Mouse (Mus musculus): ENCODE measurements around the gene Slc25a39.

The Slc25a39 gene

DNA sequence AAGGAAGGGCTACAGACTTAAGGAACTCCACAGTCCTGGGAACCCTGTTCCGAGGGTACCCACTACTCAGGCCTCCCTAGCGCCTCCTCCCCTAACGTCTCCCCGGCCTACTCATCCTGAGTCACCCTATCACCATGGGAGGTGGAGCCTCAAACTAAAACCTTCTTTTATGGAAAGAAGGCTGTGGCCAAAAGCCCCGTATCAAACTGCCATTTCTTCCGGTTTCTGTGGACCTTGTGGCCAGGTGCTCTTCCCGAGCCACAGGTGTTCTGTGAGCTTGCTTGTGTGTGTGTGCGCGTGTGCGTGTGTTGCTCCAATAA lies 28.7 kb upstream of the Slc25a39 start:
- in situ Hi-C loops (cut with MboI, MseI): no loop called here

DNA sequence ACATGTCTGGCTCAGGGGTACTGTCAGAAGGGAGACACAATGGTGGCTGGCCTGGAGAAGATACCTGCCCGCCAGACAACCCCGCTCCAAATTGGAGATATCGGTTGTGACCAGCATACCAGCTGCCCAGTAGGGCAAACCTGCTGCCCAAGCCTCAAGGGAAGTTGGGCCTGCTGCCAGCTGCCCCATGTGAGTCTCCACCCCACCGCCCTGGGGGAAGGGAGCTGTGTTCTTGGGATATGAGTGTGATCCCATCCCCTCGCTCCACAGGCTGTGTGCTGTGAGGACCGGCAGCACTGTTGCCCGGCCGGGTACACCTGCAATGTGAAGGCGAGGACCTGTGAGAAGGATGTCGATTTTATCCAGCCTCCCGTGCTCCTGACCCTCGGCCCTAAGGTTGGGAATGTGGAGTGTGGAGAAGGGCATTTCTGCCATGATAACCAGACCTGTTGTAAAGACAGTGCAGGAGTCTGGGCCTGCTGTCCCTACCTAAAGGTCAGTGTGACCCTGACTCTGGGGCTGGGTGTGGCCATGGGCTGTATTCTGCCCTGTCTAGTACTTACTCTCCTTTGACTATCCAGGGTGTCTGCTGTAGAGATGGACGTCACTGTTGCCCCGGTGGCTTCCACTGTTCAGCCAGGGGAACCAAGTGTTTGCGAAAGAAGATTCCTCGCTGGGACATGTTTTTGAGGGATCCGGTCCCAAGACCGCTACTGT lies 28.2 kb upstream of the Slc25a39 start:
- in situ Hi-C loops (cut with MboI, MseI): no loop called here

DNA sequence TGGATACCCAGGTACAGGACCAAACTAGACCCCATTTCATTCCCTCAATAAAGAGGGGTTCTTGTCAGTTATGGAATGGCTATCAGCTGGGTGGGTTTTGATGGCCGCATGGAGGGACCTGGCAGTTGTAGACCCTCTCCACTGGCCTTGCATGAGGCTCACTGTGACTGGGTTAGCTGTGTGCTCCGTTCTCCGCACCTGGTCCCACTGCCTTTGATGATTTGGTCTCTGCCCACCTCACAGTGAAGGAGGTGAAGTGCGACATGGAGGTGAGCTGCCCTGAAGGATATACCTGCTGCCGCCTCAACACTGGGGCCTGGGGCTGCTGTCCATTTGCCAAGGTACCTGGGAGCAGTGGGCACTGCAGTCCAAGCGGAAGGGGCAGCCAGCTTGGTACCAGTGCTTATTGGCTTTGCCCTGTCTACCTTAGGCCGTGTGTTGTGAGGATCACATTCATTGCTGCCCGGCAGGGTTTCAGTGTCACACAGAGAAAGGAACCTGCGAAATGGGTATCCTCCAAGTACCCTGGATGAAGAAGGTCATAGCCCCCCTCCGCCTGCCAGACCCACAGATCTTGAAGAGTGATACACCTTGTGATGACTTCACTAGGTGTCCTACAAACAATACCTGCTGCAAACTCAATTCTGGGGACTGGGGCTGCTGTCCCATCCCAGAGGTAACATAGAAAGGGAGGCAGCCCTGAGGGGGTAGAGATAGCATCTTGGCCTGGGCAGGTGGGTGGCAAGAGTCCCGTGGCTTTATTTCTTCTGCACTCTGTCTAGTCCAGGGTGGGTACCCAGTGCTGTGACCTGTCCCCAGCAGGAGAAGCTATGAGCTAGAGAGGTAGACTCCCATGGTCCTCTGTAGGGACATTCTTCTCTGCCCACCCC lies 27.3 kb upstream of the Slc25a39 start:
- in situ Hi-C loops (cut with MboI, MseI): loop anchor here (5.0 kb wide), 1 partner anchor 123 kb away; no protein-coding TSS in a partner anchor

DNA sequence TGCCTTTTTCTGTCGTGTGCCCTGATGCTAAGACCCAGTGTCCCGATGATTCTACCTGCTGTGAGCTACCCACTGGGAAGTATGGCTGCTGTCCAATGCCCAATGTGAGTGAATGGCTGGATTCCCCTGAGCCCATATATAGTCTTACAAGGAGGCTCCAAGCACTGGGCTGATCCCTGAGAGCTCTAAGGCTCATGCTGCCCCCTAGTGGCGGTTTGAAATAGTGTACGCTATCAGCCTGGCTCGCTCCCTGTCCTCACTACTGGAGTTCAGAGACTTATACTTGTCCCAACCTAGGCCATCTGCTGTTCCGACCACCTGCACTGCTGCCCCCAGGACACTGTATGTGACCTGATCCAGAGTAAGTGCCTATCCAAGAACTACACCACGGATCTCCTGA lies 26.7 kb upstream of the Slc25a39 start:
- in situ Hi-C loops (cut with MboI, MseI): loop anchor here (5.0 kb wide), 1 partner anchor 122 kb away; no protein-coding TSS in a partner anchor

DNA sequence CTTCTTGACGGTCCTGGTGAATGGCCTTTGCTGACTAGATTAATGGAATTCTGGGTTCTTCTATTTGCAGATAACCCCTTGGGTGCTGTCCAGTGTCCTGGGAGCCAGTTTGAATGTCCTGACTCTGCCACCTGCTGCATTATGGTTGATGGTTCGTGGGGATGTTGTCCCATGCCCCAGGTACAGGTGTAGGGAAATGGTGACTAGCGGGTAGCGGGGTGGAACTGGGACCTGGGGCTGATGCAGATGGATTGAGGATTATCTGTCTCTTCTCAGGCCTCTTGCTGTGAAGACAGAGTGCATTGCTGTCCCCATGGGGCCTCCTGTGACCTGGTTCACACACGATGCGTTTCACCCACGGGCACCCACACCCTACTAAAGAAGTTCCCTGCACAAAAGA lies 26.1 kb upstream of the Slc25a39 start:
- in situ Hi-C loops (cut with MboI, MseI): loop anchor here (5.0 kb wide), 1 partner anchor 122 kb away; no protein-coding TSS in a partner anchor

DNA sequence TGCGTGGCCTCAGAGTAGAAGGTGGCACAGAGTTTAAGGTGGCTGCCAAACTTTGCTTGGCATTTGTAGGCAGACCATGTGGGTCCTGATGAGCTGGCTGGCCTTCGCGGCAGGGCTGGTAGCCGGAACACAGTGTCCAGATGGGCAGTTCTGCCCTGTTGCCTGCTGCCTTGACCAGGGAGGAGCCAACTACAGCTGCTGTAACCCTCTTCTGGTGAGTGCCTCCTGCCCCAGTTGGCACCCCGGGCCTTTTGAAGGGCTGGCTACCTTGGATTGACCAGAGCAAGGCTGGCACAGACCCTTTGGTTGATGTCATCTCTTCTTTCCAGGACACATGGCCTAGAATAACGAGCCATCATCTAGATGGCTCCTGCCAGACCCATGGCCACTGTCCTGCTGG lies 25.1 kb upstream of the Slc25a39 start:
- in situ Hi-C loops (cut with MboI, MseI): loop anchor here (5.0 kb wide), 1 partner anchor 121 kb away; no protein-coding TSS in a partner anchor

DNA sequence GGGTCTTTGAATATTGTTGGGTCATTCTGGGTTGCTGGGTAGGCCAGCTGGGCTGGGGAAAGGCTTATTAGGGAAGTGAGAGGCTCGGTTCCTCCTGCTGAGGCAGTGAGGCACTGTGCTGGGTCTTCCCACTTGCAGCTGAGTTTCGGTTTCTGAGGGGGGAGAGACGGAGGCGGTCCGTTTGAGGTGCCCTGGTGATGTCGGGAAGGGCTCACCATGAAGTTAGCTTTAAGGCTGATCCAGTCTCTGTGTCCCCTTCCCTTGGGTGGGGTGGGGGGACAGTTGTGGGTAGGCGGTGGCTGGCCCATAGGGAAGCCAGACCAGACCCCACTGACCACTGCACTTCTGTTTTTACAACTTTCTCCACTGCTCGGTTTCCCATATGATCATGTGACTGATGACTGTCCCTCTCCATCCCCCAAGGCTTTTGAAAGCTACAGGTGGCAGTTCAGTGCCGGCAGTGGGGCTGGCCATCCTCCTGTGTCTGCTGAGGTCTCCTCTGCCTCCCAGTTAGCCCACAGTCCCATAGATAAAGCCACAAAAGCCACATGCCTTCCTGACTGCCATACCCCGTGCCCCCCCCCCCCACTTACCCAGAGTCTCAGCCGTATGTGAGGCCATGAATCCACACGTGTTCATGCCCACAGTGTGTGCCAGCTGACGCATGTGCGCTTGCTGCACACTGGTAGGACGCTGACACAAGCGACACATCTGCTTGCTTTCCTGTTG lies 24.5 kb upstream of the Slc25a39 start:
- in situ Hi-C loops (cut with MboI, MseI): loop anchor here (5.0 kb wide), 1 partner anchor 120 kb away; no protein-coding TSS in a partner anchor

DNA sequence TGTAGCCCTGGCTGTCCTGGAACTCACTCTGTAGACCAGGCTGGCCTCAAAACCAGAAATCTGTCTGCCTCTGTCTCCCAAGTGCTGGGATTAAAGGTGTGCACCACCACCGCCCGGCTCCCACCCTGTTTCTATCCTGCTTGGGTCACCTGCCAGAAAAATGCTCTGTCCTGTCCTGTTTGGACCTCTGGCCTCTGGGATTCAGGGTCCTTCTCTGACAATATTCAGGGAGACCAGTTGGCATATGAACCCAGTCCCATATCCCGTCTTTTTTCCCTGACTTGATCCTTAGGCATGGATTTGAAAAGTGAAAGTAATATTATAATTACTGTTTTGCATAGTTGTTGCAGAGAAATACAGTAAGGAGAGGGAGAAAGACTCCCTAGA lies 24.0 kb upstream of the Slc25a39 start:
- in situ Hi-C loops (cut with MboI, MseI): loop anchor here (5.0 kb wide), 1 partner anchor 119 kb away; no protein-coding TSS in a partner anchor

DNA sequence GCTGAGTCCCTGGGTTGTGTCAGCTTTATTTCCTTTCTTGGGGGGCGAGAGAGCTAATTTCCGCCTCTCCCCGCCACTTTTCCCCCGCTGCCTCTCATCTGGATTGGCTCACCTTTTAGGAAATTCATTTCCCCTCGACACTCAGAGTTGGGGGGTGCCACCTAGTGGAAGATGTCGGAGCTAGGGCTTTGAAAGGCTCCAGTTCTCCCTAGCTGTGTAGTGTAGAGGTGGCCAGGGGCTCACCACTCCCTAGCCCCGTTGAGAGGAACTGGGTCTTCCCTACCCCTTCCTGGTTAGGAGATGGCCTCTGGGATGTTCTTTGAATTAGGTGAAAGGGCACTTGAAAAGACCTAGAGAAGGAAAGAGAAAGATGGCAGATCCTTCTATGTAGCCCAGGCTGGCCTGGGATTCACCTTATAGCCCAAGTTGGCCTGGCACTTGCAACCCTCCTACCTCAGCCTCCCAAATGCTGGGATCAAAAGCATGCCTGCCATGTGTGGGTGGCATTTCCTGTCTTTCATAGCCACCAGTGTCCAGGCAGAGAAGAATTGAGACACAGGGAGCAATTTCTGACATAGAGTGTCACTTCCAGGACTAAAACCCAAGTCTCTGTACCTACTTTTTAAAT lies 23.4 kb upstream of the Slc25a39 start:
- in situ Hi-C loops (cut with MboI, MseI): loop anchor here (5.0 kb wide), 1 partner anchor 119 kb away; no protein-coding TSS in a partner anchor

DNA sequence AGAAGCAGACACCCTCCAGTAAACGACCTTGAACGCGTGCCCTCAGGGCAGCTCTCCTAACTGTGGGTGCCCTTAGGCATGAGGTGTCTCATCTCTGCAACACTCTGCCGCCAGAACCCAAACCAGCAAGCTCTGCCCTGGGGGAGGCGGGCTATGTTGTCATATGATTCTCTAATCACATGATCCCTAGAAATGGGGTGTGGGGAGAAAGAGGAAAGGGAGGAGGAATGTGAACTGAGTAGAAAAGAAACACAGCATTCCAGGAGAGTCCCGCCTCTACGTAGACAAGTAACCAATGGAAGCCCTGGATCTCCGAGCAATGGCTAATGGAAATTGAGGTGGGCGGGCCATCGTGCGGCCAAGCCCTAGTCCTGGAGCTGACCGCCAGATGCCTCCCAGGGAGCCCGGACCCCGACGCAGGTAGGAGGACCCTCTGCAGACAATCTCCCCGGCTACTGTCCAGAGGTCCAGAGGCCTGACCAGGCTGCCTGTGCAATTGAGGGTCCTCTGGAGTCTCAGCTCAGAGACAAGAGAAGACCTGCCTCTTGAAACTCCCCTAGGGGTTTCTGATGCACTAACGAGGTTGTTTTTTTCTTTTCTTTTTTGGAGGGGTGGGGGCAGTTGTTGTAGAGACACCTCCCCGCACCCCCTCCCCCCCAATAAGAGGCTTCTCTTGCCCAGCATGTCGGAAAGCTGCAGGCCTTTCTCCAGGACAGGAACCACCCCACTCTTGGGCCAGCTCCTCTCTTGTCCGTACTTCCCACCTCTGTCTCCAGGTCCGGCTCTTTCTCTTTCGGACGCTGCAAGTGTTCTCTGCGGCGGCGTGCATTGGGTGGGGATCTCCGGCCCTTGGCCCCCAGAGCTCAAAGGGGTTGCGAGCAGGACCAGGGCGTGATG lies 22.6 kb upstream of the Slc25a39 start, which contains the start of gene Grn:
Gene Grn (plus strand): TSS at position 195 of the 897 bp plus-strand sequence.
- in situ Hi-C loops (cut with MboI, MseI): loop anchor here (5.0 kb wide), 1 partner anchor 118 kb away; no protein-coding TSS in a partner anchor

DNA sequence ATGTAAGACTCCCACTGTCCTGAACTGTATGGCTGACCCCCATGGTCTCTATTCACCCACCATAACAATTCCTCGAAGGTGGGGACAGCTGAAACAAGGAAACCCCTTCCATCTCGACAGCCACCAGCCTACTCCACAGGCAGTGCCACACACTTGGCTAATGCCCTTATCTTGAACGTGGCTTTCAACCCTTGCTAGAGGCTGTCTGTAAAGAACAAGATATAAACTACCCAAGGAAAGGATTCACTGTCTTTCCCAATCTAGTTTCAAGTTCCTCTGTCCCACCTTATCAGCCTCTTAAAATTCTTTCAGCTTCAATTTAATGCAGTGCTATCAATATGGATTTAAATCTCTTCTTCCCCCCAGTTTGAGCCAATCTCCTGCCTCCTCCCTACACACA lies 21.8 kb upstream of the Slc25a39 start:
- in situ Hi-C loops (cut with MboI, MseI): no loop called here

DNA sequence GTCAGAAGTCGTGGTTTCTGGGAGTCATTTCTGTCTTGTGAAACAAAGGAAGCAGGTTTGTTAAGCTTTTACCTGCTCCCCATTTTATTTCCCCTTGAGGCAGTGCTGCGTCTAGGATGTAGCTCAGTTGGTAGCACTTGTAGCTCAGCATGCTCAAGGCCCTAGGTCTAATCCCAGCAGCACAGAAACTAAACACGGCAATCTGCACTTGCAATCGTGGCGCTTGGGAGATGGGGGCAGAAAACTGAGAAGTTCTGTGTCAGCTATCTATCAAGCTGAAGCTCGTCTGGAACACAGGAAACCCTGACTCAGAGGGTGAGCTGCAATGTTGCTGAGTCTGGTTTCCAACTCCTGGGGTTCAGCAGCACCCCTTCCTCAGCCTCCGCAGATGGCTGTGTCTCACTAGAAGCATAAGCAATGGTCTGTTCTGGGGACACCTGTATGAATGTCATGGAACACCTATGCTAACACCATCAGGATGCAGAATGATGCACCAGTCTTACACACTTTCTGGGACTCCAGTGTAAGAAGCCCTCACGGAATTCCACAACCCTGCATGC lies 21.3 kb upstream of the Slc25a39 start:
- in situ Hi-C loops (cut with MboI, MseI): no loop called here

DNA sequence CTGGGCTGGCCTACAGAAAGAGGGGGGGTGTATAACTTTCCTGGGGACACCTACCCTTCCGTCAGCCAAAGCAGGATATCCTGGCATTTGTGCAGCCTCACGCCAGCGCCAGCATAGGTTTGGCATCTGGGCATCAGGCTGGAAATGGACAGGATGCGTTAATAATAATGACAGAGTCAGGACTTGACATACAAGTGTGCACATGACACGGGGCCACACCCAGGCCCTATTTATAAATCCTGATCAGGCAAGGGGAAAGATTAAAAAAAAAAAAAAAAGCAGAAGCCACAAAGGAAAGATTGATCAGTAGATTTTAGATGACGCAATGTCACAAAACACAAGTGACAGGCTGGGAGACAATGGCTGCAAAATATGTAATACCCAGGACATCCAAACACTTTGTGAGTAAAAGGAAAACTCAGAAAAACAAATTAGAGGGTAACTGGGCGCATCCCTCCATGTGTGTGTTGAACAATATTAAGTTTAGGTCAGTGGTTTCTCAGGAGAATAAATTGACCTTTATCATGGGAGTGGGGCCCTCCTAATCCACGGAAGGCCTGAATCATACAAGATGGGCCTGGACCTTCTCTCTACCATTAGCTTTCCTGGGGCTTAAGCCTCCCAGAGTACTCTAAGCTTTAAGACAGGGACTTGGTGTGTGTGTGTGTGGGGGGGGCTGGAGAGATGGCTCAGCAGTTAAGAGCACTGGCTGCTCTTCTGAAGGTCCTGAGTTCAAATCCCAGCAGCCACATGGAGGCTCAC lies 18.0 kb upstream of the Slc25a39 start:
- in situ Hi-C loops (cut with MboI, MseI): no loop called here

DNA sequence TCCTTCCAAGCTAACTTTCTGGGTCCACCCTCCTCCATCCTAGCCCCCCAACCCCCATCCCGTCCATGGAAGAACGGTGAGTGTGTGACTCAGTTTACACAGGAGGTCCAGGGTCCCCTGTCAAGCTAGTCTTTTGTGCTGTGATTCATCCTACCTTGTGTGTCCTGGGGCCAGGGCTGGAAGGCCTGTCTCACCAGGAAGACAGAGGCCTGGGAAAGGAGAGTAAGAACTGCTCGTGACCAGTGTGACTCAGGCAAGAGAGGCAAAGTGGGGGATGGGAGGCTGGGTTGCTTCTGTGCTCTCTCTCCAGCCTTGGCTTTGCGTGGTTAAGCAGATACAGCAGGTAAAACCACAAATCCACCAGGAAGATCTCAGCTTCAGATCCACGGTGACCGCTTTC lies 16.9 kb upstream of the Slc25a39 start:
- in situ Hi-C loops (cut with MboI, MseI): no loop called here

DNA sequence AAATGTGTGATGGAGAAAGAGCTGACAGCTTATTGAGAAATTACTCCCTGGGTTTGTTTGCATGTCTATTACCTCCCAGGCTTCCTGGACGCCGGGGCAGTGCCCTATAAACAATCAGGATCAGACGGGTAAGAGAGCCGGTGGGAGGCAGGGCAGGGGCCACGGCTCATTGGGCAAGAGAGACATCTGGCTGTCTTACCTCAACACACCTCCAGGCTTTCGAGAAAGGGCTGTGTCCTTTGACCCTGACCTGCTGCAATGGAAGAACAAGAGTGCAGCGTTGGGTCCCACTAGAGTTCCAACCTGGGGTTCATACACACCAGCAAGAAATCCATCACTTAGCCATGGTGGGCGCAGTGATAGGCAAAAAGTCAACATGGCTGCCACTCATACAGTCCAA lies 13.8 kb upstream of the Slc25a39 start:
- in situ Hi-C loops (cut with MboI, MseI): no loop called here

DNA sequence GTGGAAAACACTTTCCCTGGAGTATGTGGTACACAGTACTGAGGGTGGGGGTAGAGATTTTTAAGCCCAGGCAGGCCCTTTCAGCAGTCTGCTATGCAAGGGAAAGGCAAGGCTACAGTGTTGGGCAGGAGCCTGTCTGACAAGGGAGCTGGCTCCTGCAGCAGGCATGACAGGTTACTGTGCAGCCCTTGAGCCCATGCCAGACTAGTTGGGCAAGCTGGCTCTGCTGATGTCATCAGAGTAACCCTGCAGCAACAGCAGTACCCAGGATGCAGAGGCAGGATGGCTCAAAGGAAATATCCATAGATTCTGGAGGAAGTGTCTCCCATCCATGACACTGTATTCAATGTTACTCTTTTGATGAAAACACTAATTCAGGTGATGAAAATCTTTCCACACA lies 11.1 kb upstream of the Slc25a39 start:
- in situ Hi-C loops (cut with MboI, MseI): no loop called here

DNA sequence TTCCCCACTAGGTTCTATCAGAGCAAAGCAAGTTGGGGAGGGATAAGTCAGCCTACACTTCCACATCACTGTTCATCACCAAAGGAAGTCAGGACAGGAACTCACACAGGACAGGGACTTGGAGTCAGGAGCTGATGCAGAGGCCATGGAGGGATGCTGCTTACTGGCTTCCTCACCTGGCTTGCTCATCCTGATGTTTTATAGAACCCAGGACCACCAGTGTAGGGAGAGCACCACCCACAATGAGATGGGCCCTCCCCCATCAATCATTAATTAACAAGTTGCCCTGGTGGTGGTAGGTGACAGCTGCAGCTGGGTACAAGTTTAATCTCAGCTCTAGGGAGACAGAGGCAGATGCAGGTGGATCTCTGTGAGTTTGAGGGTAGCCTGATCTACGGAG lies 9.4 kb upstream of the Slc25a39 start:
- in situ Hi-C loops (cut with MboI, MseI): no loop called here

DNA sequence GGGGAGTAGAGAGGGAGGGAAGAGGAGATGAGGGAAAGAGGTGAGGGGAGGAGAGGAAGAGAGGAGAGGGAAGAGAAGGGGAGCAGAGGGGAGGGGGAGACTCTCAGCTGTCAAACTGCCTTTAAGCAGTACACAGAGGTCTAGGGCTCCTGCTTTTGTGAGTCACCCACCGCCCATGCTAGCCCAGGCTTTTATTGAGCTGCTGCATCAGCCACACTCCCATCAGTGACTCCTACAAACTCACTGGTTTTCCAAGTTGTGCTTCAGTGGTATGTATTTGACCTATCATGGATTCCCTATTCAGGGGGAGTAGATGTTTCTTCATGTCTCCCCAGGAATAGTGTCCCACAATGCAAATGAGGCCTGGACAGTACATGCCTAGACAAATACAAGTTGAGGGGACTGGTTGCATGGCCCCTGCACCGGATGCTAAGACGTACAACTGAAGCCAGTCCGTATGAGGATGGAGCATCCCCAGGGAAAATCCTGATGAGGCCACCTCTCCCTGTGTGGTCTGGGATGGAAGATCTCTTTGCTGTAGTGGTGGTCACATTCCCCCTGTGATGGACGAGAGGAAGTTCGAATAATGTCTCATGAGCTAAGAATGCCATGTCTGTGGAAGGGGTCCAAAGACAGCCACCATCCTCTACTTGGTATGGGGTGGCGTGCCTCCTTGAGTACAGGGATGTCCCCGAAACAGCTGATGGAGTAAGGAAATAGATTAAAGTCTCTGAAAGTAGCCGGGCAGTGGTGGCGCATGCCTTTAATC lies 7.5 kb upstream of the Slc25a39 start:
- in situ Hi-C loops (cut with MboI, MseI): no loop called here
